Mouse (Mus musculus): ENCODE measurements around the gene Cyp8b1.

Cyp8b1 gene

DNA sequence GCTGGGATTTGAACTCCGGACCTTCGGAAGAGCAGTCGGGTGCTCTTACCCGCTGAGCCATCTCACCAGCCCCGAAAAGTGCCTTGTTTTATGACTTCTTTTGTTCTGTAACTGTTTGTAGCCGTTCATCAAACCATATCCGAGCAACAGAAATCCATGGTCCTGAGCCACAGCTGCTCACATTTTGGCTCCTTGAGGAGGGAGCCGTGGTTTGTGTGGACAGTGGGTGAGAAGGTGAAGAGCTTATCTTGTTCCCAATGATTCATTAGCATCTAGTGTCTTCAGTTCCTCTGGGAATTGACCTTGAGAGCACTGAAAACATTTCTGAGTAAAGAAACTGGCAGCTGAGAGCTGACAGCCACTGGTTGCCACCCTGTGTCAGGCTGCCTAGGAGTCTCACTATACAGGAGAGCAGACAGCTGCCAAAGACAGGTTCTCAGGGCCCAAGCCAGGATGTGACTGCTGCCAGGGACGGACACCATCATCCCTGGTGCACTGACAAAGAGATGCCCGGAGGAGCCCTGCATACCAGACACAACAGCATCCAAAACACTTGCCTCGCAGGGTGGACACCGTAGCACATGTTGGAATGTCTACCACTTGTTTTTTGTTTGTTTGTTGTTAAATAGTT, 23.9 kb downstream of the Cyp8b1 start:
- no peak for DNase-seq (ENCODE audit: low read depth, low spot score)

DNA sequence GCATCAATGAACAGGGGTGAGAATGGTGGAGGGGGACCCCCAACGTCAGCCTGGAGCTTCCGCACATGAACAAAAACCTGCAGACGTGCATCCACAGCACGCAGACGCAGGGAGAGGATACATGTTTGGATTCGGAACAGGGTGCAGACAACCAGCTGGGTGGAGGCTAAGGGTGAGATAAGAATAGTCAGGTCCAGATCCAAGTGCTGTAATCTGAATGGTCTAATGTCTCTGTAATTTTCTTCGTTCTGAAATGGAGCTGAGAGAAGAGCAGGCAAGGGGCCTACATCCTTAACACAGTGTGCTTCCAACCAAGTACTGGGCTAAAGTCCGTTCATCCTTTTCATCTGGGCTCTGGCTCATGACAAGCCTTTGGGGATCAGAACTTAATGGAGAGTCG, 24.8 kb downstream of the Cyp8b1 start:
- no peak for DNase-seq (ENCODE audit: low read depth, low spot score)

DNA sequence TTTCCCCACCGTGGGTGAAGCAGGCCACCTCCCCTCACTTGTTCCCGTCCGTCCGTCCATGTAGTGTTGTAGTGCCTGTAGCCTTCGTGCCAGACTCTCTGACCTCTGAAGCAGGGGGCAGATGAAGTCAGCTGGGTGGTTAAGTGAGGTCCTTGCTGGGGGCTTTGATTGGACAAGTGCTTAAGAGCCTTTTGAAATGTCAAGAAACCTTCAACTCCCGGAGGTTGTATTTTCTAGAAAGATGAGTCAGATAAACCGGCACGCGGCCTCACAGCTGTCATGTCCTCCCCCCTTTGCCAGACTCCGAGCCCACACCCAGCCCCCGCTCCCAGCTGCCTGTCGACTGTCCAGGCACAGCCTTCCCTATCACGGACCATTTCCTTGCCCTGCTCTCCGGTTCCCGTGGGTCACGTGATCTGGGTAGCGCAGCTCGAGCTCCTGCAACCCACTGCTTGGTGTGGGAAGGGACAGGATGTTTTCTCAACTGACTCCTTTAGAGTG, 25.6 kb downstream of the Cyp8b1 start:
- no peak for DNase-seq (ENCODE audit: low read depth, low spot score)

DNA sequence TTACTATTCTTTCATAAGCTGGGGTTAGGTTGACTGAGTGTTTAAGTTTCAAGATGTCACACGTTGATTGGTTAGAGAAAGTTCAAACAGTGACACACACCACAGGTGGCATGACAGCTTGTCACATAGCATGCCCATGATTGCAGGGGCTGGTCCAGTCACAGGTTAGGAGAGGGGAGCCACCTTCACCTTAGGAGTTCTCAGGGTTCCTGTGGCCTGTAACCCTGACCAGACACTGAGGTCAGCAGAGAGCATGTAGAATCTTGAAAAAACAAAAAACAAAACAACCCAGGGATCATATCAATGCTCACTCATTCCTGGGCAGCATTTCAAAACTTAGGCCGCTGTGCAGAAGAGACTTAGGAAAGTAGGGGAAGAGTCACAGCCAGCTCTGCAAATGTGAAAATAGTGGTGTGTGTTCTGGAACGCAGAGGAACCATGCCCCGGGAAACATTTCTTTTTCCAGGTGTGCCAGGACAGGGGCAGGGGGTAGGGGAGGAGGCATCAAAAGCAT, 26.1 kb downstream of the Cyp8b1 start:
- no peak for DNase-seq (ENCODE audit: low read depth, low spot score)

DNA sequence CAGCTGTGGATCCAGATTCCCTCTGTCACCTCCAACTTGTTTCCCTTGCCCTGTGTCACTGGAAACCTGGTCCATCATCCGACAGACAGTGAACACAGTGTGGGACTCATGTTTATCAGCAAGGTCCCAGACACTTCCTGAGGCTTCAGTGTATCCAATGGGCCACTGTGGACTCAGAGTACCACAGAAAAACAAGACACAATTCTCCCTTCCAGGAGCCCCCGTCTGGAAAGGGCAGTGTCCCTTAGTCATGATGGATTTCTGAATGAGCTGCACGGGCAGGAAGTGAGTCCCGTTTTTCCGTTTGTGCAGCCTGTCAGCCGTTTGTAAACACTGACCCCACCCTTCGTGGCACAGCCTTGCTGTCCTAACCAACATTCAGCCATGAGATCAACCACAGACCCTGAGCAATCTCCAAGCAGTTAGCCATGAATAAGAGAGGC, 34.1 kb downstream of the Cyp8b1 start:
- no peak for DNase-seq (ENCODE audit: low read depth, low spot score)

DNA sequence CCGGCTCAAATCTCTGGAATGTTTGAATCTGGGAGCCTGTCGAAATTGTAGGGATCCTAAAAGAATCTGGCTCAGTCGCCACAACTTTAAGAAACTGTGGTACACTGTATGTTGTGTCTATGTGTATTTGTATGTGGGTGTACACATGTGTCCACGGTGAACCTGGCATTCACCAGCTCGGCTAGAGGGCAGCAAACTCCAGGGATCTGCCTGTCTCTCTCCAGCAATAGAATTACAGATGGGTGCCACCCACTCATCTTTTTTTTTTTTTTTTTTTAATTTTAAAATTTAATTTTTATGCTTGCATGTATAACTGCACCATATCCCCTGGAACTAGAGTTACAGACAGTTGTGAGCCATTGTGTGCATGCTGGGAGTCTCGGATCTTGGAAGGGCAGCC, 34.8 kb downstream of the Cyp8b1 start:
- no peak for DNase-seq (ENCODE audit: low read depth, low spot score)

DNA sequence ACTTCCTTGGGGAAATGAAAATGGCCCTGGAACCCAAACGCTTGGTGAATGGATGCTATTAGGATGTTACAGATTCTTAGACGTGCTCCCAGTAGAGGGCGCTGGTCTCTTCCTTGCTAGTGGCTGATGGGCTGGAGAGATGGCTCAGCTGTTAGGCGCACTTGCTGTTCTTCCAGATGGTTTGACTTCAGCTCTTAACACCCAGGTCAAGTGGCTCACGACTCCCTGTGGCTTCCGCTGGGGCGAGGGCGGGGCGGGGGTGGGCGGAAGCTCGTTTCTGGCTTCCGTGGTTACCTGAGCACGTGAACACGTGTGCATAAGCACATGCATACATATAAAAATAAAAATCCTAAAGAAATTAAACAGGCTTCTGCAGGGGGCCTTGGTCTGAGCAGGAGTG, 35.3 kb downstream of the Cyp8b1 start:
- peak; percentile 86 for DNase-seq (ENCODE audit: low read depth, low spot score)

DNA sequence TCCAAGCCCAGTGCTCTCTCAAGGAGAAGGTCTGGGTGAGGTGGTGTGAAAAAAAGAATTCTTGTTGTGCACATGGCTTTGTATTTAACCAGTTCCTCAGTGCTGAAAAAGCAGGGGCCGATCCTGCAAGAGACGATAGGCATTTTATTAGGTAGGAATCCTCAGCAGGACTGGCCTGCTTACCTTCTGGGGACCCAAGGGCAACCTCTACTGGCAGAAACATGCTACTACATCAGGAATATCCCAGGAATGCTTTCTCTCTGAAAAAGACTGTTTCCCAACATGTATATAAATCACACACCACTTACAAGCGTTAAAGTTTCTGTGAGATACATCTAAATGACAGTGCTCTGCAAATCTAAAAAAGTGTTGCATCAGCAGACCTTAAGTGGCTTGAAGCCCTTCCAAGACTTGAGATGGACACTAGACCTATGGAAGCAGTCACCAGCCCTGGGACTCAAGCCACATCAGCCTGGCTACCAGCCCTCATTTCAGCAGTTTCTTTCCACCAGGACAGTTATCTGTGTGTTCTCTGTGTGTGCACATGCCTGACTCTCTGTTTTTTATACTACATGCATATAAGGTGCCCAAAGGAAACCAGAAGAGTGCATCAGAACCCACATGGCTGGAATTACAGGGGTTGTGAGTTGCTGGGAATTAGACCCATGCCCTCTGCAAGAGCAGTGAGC, 38.9 kb downstream of the Cyp8b1 start:
- DNase-seq (ENCODE audit: low read depth, low spot score): peak; percentile 61

DNA sequence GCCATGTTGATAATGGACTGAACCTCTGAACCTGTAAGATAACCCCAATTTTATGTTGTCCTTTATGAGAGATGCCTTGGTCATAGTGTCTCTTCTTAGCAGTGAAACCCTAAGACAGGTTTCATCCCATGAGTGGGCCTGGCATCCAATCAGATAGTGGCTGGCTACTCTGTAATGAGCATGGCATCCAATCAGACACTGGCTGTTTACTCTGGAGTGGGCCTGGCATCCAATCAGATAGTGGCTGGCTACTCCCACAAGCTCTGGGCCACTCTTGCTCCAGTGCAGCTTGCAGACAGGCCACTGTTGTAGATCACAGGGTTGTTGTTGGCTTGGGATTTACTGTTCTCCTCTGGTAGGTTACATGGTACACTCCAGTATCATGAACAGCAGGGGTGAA, 42.5 kb downstream of the Cyp8b1 start:
- DNase-seq (ENCODE audit: low read depth, low spot score): no peak

DNA sequence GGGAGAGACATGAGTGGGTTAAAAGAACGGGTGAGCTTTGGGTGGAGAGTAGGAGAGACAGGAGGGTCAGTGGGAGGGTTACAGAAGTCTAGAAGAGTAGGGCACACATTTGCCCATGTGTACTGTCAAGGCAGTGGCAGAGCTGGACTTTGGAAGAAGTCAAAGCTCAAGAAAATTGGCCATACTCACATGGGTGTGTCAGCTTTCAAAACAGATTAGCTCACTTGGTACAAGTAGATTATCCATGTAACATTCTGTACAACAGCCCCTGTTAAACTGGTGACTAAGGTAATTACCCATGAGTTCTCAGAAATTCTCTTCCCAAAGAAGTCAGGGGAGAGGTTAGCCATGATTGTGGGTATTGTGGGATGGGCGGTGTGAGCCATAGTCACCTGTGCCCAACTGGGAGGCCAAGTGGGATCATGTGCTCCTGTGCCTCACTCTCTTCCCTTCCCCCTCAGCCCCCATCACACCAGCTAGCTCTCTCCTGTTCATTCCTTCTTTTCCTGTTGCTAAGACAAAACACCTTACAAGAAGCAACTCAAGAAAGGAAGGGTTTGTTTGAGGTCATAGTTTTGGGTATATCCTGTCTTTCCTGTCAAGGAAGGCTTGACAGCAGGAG, 43.9 kb downstream of the Cyp8b1 start:
- DNase-seq (ENCODE audit: low read depth, low spot score): no peak

DNA sequence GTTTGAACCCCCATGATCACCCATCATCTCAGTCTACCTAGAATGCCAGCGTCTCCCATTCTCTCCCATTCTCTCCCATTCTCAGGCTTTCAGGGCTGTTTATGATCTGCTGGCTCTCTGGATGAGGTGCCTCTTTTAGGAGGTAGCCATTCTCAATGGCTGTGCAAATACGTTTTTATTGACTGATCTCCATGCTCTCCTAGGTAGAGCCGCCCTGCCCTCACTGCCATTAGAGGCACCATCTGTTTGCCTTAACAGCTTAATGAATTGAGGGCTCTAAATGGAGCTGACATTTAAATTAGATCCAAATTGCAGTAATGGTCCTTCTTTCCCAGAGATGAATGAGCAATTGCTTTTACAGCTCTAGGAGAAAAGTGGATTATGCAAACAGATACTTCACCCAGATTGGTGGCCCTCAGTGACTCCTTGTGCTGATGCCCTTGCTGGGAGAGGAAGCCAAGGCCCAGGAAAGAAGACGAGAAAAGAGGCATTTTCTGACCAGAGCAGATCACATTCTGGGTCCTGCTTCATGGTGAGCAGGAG, 46.1 kb downstream of the Cyp8b1 start:
- no peak for DNase-seq (ENCODE audit: low read depth, low spot score)

DNA sequence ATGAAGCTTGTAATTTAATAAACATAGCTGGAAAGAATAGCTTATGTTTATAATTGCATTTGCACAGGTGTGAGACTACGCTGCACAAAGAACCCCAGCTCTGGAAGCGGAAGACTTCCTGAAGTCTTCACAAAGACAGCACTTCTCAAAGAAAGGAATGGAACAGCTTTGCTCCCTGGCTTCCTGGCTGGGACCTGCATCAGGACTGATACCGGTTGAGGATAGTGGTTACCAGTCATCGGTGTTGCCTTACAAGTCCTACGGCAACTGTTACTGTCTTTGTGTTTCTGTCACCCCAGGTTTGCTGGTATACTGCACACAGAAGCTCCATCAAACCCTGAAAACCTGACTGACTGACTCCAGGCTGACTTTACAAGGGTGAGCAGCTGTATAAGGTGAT, 46.7 kb downstream of the Cyp8b1 start:
- no peak for DNase-seq (ENCODE audit: low read depth, low spot score)

DNA sequence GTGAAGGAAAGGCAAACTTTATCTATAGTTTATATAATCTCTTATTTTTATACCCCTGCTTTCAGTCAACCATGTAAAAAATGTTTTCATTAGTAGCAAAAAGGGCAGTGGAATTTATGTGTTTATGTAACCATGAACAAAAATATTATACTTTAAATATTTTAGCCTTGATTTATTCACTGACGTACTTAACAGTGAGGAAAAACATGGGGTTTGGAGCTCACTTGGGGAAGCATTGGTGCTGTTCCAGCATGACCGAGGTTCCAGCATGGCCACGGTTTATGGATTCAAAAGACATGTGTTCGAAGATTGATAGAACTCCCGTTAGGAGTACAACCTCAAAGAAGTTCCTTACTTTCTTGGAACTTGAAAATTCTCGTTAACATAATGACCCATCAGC, 47.9 kb downstream of the Cyp8b1 start:
- no peak for DNase-seq (ENCODE audit: low read depth, low spot score)

DNA sequence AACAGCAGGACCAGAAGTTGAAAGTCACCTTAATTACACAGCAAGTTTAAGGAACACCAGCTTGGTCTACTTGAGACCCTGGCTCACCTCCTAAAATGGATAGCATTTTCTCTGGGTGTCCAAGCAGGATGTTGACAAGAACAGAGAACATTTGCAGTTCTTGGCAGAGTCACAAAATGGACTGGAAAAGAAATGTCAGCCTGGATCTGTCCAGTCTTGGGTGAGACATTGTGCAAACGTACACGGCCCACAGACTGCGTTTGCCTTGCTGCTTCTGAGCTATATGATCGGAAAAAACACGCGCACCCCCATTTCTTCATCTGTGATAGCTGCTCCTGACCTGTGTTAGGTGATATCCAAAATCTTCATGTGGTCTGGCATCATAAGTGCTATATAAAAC, 48.5 kb downstream of the Cyp8b1 start:
- DNase-seq (ENCODE audit: low read depth, low spot score): no peak

DNA sequence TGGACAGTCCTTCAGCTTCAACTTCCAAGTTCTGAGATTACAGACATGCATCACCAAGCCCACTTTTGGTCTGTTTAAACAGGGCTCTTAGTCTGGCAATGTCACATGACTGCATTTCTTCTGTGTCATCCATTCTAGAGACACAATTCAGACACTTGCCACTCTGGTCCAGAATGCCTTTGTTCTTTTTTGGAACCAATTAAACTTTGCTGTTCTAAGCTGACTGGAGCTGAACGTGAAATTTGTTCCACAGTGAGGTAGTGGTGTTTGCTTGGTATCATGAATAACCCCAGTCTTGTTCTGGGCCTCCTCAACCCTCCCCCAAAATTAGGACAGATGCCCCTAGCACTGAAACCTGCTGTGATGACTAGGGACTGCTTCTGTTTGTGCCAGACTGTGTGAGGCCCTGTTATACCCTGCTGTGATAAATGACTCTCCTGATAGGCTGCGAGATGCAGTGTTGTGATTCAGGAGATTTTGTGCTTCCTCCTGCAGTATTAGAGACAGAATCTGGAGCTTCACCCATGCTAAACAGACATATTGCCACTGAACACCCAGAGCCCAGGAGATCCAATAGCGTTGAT, 50.6 kb downstream of the Cyp8b1 start:
- DNase-seq (ENCODE audit: low read depth, low spot score): no peak

DNA sequence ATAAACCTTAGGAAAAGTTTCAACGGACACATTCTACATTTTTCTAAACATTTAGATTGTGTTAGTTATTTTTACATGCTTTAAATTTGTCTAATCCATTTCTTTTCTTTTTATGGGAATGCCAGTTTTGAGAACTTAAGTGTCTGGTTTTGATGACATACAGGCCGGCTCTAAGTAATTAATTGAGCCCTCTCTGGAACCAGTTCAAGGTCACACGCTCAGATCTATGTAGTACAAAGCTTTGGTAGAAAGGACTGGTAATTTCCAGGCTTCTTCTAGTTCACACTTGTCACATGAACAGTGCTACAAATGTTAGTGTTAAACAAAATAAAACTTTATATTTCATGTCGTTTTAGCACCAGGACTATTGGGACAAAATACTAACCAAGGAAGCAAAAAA, 51.3 kb downstream of the Cyp8b1 start:
- no peak for DNase-seq (ENCODE audit: low read depth, low spot score)
